ENCODE assay signal across 10 mouse cellular contexts in genomic region chr13:73536824-73537223, GRCm38 (mm10). TPM values are rescaled to one million over a fixed set of nuclear protein-coding genes. Genes with fewer than 3 reads are reported as not detected.
DNase-seq lines count a peak whose midpoint lies in the region; ATAC-seq and TF ChIP-seq lines count a peak whose summit lies in the region.
"Had no signal": no experiment of that assay in that cellular context is flagged by ENCODE, and none has a peak within 500 bp of the region (broad histone marks: within the 10 kb centered on the region; RNA-seq: fewer than 3 reads in every experiment).

No protein-coding gene starts in this region.

- peaks cover 61% of the 10 kb centered on the region for H3K27me3 ChIP-seq in erythroblast, embryonic 14.5 days (ENCODE audit: control insufficient read depth)
- H3K27me3 ChIP-seq in testis, adult 2 months (ENCODE audit: control insufficient read depth, insufficient read depth, low read length), result no peaks in the 10 kb centered on the region
- peaks cover 79% of the 10 kb centered on the region for H3K27me3 ChIP-seq in liver, embryonic 15.5 days

- peaks cover 34% of the 10 kb centered on the region for H3K4me1 ChIP-seq in erythroblast, embryonic 14.5 days (ENCODE audit: control insufficient read depth)
- H3K4me1 ChIP-seq in testis, adult 2 months (ENCODE audit: control insufficient read depth, insufficient read depth, low read length), result peaks cover 3% of the 10 kb centered on the region; the same call in 1 of the 2 replicates
- H3K4me1 ChIP-seq in liver, embryonic 15.5 days (replicated peaks), result peaks cover 29% of the 10 kb centered on the region

- H3K4me2 ChIP-seq in liver, embryonic 15.5 days, result peak overlapping the region; percentile 88

- TF ChIP-seq POLR2A in testis, adult 2 months (IDR thresholded peaks at IDR 0.05; ENCODE audit: control insufficient read depth, low read depth, low read length), result no peak

- no peak for TF ChIP-seq CTCF in testis, adult 2 months (IDR thresholded peaks at IDR 0.05; ENCODE audit: control insufficient read depth, insufficient read depth, insufficient replicate concordance, low read depth, low read length)

- H3K36me3 ChIP-seq in erythroblast, embryonic 14.5 days (ENCODE audit: control insufficient read depth), result no peaks in the 10 kb centered on the region
- no peaks in the 10 kb centered on the region for H3K36me3 ChIP-seq in testis, adult 2 months (ENCODE audit: control insufficient read depth, insufficient read depth, low read length)
- H3K36me3 ChIP-seq in liver, embryonic 15.5 days (replicated peaks), result no peaks in the 10 kb centered on the region

- WGBS in liver, embryonic 15.5 days (ENCODE audit: insufficient replicate concordance), result 18% methylated on average over 13 of the region's 13 CpGs

- no peak overlapping the region for H3K27ac ChIP-seq in testis, adult 2 months (ENCODE audit: control insufficient read depth, insufficient read depth, low read depth, low read length)
- no peak overlapping the region for H3K27ac ChIP-seq in liver, embryonic 15.5 days (replicated peaks)

- H3K9ac ChIP-seq in liver, embryonic 15.5 days, result peak overlapping the region; percentile 55; the same call in 1 of the 2 replicates

- peak overlapping the region; percentile 65 for H3K4me3 ChIP-seq in erythroblast, embryonic 14.5 days (replicated peaks)
- H3K4me3 ChIP-seq in testis, adult 2 months (ENCODE audit: control insufficient read depth, low read depth, low read length), result peak overlapping the region; percentile 14
- H3K4me3 ChIP-seq in liver, embryonic 15.5 days (replicated peaks), result peak overlapping the region; percentile 57

- no peaks in the 10 kb centered on the region for H3K9me3 ChIP-seq in erythroblast, embryonic 14.5 days (ENCODE audit: control insufficient read depth, low read length)
- H3K9me3 ChIP-seq in liver, embryonic 15.5 days (replicated peaks), result no peaks in the 10 kb centered on the region

- ATAC-seq in erythroblast, adult 5-6 weeks (replicated peaks; ENCODE audit: low FRiP score, poor library complexity, severe bottlenecking), result no peak
- peak; percentile 66 for ATAC-seq in liver, embryonic 15.5 days (ENCODE audit: insufficient read depth)
- no peak for ATAC-seq in activated CD4-positive, CD25-positive, alpha-beta regulatory T cell, adult 4 months

- DNase-seq in testis, postnatal 14 days (ENCODE audit: low spot score), result no peak
- no peak for DNase-seq in frontal cortex, postnatal 14 days (ENCODE audit: low spot score in 2 of 2)
- no peak for DNase-seq in adrenal gland, adult (ENCODE audit: inconsistent age in 2 of 2, low spot score in 1 of 2)

RNA-seq across cellular contexts. Expression of gene Slc6a3, which starts 0.3 kb away (rescaled TPM):
- polyA plus RNA-seq in erythroblast, embryonic 14.5 days (2012), result 0.07 TPM in 1 of 2 replicates, not detected in the other
- total RNA-seq in erythroblast, adult 5-6 weeks (2015; ENCODE audit: low replicate concordance), result not detected in 2 replicates
- 0.17 and 0.28 TPM in 2 replicates for total RNA-seq in erythroblast, adult 5-6 weeks (2017; ENCODE audit: low replicate concordance)
- 0.02 TPM in 1 of 2 replicates, not detected in the other for polyA plus RNA-seq in testis, adult 2 months (2012; rRNA removed)
- polyA plus RNA-seq in liver, embryonic 15.5 days (2015; fragmentation: Nextera tagmentation; extraction: Ambion mirVana), result 0.70 and 0.75 TPM in 2 replicates
- not detected for polyA plus RNA-seq in activated CD4-positive, CD25-positive, alpha-beta regulatory T cell, adult 4 months (2017; shearing (Covaris generic))
- total RNA-seq: adrenal gland, postnatal 10 days; hematopoietic stem cell, adult 5-6 weeks had no signal

Comparison
In these comparisons a context has a peak if more than half of its experiments do, and no peak if none do; other contexts are left out.
1. H3K4me3 ChIP-seq: peak in every context shown above with its lines; median percentile 65 in erythroblast, embryonic 14.5 days; 57 in liver, embryonic 15.5 days; 14 in testis, adult 2 months.